Mouse (Mus musculus): ENCODE data around the gene Col11a1. TPM values are rescaled to one million over a fixed set of nuclear protein-coding genes. Genes with fewer than 3 reads are reported as not detected.

Gene Col11a1
- total RNA-seq, 1 experiment: 6.9 TPM

- Histone ChIP-seq H3K9ac (ENCODE audit: insufficient read depth, low read depth, low read length, poor library complexity, severe bottlenecking) (no peak overlapping the region), H3K9me3 (ENCODE audit: control insufficient read depth, insufficient read depth, low read depth, low read length) (no peaks in the 10 kb centered on the region), H3K4me3 (ENCODE audit: insufficient read depth in 1 of 2, low read depth in 1 of 2, low read length in 2 of 2, poor library complexity in 1 of 2, severe bottlenecking in 1 of 2) (no peak overlapping the region), H3K4me1 (ENCODE audit: control insufficient read depth in 2 of 2, insufficient read depth in 2 of 2, low read length in 2 of 2, poor library complexity in 1 of 2) (no peaks in the 10 kb centered on the region), H3K36me3 (ENCODE audit: control insufficient read depth, insufficient read depth, low read length, poor library complexity, severe bottlenecking) (no peaks in the 10 kb centered on the region), H3K27ac (ENCODE audit: insufficient read depth, low read depth, low read length, poor library complexity, severe bottlenecking) (no peak overlapping the region)
- TF ChIP-seq ZC3H11A (IDR thresholded peaks at IDR 0.05; ENCODE audit: borderline replicate concordance, low read depth, low read length) (no peak), ZNF384 (IDR thresholded peaks at IDR 0.05; ENCODE audit: low read depth, low read length) (no peak), CHD2 (IDR thresholded peaks at IDR 0.05; ENCODE audit: low read depth, low read length) (no peak), MAFK (IDR thresholded peaks at IDR 0.05; ENCODE audit: insufficient read depth, low read depth, low read length) (no peak), HCFC1 (IDR thresholded peaks at IDR 0.05; ENCODE audit: borderline replicate concordance, insufficient read depth, low read length) (no peak)
- in situ Hi-C loops (cut with MboI; ENCODE audit: low sequenced_read_pairs in 2 of 2, unreplicated experiment in 2 of 2): no loop called here
- DNase-seq (ENCODE audit: low read depth, low spot score): no peak
Observed at GRCm38 (mm10) chr3:114099335-114099734, 69.0 kb downstream of the Col11a1 start.

GRCm38 (mm10) chr3:114107099-114107498 lies 76.8 kb downstream of the Col11a1 start:
- Histone ChIP-seq H3K4me3 (ENCODE audit: insufficient read depth in 1 of 2, low read depth in 1 of 2, low read length in 2 of 2, poor library complexity in 1 of 2, severe bottlenecking in 1 of 2) (no peak overlapping the region), H3K27ac (ENCODE audit: insufficient read depth, low read depth, low read length, poor library complexity, severe bottlenecking) (no peak overlapping the region)
- DNase-seq (ENCODE audit: low read depth, low spot score): peak; percentile 6

GRCm38 (mm10) chr3:114147140-114147539 lies 116.8 kb downstream of the Col11a1 start:
- DNase-seq (ENCODE audit: low read depth, low spot score): no peak
- H3K9ac ChIP-seq (ENCODE audit: insufficient read depth, low read depth, low read length, poor library complexity, severe bottlenecking): no peak overlapping the region
- in situ Hi-C loops (cut with MboI; ENCODE audit: low sequenced_read_pairs in 2 of 2, unreplicated experiment in 2 of 2): no loop called here
- no peaks in the 10 kb centered on the region for H3K36me3 ChIP-seq (ENCODE audit: control insufficient read depth, insufficient read depth, low read length, poor library complexity, severe bottlenecking)
- H3K9me3 ChIP-seq (ENCODE audit: control insufficient read depth, insufficient read depth, low read depth, low read length): no peaks in the 10 kb centered on the region
- H3K4me1 ChIP-seq (ENCODE audit: control insufficient read depth in 2 of 2, insufficient read depth in 2 of 2, low read length in 2 of 2, poor library complexity in 1 of 2): no peaks in the 10 kb centered on the region
- H3K27ac ChIP-seq (ENCODE audit: insufficient read depth, low read depth, low read length, poor library complexity, severe bottlenecking): no peak overlapping the region
- no peak overlapping the region for H3K4me3 ChIP-seq (ENCODE audit: insufficient read depth in 1 of 2, low read depth in 1 of 2, low read length in 2 of 2, poor library complexity in 1 of 2, severe bottlenecking in 1 of 2)
- no peak for TF ChIP-seq HCFC1 (IDR thresholded peaks at IDR 0.05; ENCODE audit: borderline replicate concordance, insufficient read depth, low read length)
- no peak for TF ChIP-seq CHD2 (IDR thresholded peaks at IDR 0.05; ENCODE audit: low read depth, low read length)
- TF ChIP-seq ZNF384 (IDR thresholded peaks at IDR 0.05; ENCODE audit: low read depth, low read length): no peak
- no peak for TF ChIP-seq MAFK (IDR thresholded peaks at IDR 0.05; ENCODE audit: insufficient read depth, low read depth, low read length)
- no peak for TF ChIP-seq ZC3H11A (IDR thresholded peaks at IDR 0.05; ENCODE audit: borderline replicate concordance, low read depth, low read length)

More at GRCm38 (mm10) chr3:114107099-114107498, 76.8 kb downstream of the Col11a1 start:
- H3K9ac ChIP-seq (ENCODE audit: insufficient read depth, low read depth, low read length, poor library complexity, severe bottlenecking): no peak overlapping the region
- in situ Hi-C loops (cut with MboI; ENCODE audit: low sequenced_read_pairs in 2 of 2, unreplicated experiment in 2 of 2): no loop called here
- H3K4me1 ChIP-seq (ENCODE audit: control insufficient read depth in 2 of 2, insufficient read depth in 2 of 2, low read length in 2 of 2, poor library complexity in 1 of 2): no peaks in the 10 kb centered on the region
- no peaks in the 10 kb centered on the region for H3K36me3 ChIP-seq (ENCODE audit: control insufficient read depth, insufficient read depth, low read length, poor library complexity, severe bottlenecking)
- no peak for TF ChIP-seq ZNF384 (IDR thresholded peaks at IDR 0.05; ENCODE audit: low read depth, low read length)
- TF ChIP-seq CHD2 (IDR thresholded peaks at IDR 0.05; ENCODE audit: low read depth, low read length): no peak
- TF ChIP-seq ZC3H11A (IDR thresholded peaks at IDR 0.05; ENCODE audit: borderline replicate concordance, low read depth, low read length): no peak
- no peak for TF ChIP-seq HCFC1 (IDR thresholded peaks at IDR 0.05; ENCODE audit: borderline replicate concordance, insufficient read depth, low read length)
- no peak for TF ChIP-seq MAFK (IDR thresholded peaks at IDR 0.05; ENCODE audit: insufficient read depth, low read depth, low read length)
- H3K9me3 ChIP-seq (ENCODE audit: control insufficient read depth, insufficient read depth, low read depth, low read length): no peaks in the 10 kb centered on the region

GRCm38 (mm10) chr3:114197964-114198750 lies 167.8 kb downstream of the Col11a1 start:
- no peak for TF ChIP-seq ZC3H11A (IDR thresholded peaks at IDR 0.05; ENCODE audit: borderline replicate concordance, low read depth, low read length)
- TF ChIP-seq ZNF384 (IDR thresholded peaks at IDR 0.05; ENCODE audit: low read depth, low read length): no peak
- no peak for TF ChIP-seq CHD2 (IDR thresholded peaks at IDR 0.05; ENCODE audit: low read depth, low read length)
- TF ChIP-seq MAFK (IDR thresholded peaks at IDR 0.05; ENCODE audit: insufficient read depth, low read depth, low read length): no peak
- TF ChIP-seq HCFC1 (IDR thresholded peaks at IDR 0.05; ENCODE audit: borderline replicate concordance, insufficient read depth, low read length): no peak
- H3K9me3 ChIP-seq (ENCODE audit: control insufficient read depth, insufficient read depth, low read depth, low read length): no peaks in the 10 kb centered on the region
- DNase-seq (ENCODE audit: low read depth, low spot score): no peak
- H3K4me1 ChIP-seq (ENCODE audit: control insufficient read depth in 2 of 2, insufficient read depth in 2 of 2, low read length in 2 of 2, poor library complexity in 1 of 2): no peaks in the 10 kb centered on the region
- no peak overlapping the region for H3K4me3 ChIP-seq (ENCODE audit: insufficient read depth in 1 of 2, low read depth in 1 of 2, low read length in 2 of 2, poor library complexity in 1 of 2, severe bottlenecking in 1 of 2)
- H3K36me3 ChIP-seq (ENCODE audit: control insufficient read depth, insufficient read depth, low read length, poor library complexity, severe bottlenecking): no peaks in the 10 kb centered on the region
- in situ Hi-C loops (cut with MboI; ENCODE audit: low sequenced_read_pairs in 2 of 2, unreplicated experiment in 2 of 2): no loop called here
- no peak overlapping the region for H3K9ac ChIP-seq (ENCODE audit: insufficient read depth, low read depth, low read length, poor library complexity, severe bottlenecking)
- no peak overlapping the region for H3K27ac ChIP-seq (ENCODE audit: insufficient read depth, low read depth, low read length, poor library complexity, severe bottlenecking)
